Mouse (Mus musculus) retina, embryonic 14.5 days (tissue): ENCODE measurements around the gene Hoxd10.

Source experiments
- DNase-seq: peaks from one replicate; pipeline ENCODE4 v3.0.0-alpha.2; 2015; ENCODE audit warnings: low spot score

The Hoxd10 gene

DNA sequence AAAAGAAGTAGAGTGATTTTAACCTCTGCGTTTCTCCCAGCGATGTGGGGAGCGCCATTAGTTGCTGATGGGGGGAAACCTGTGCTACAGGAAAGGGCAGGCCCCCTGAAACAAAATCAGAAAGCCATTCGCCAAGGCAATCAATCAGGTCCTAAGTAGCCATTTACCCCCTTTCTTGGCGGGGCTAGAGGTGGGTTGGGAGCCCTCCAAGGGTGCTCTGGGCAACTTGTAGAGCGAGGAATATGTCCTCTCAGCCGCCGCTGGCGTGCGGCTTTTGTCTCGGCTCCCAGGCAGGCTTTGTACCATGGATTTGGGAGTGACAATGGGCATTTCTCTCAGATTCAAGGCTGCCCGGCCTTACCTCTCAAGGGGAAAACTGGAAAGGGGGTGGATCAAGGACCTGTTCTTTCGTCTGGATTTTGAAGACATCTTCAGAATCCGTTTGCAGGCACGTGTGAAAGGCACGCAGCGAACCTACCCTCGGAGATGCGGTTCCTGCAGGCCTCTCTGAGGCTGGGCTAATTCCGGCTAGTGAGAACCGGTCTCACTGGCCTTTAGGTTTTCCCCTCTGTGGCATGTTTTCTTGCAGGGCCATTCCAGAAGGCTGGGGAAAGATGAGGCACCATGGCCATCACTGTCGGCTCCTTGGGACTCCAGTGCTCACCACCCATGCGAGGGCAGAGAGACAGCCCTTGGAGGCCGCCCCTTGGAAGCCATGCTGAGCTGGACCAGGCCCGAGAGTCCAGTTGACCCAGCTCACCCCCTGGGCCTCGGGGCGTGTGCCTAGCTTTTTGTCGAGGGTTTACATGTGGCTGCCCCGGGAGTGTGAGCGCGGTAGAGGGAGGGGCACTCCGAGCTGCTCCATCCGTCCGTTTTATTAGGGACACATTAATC is 5.0 kb downstream of the Hoxd10 start:
- no peak for DNase-seq

DNA sequence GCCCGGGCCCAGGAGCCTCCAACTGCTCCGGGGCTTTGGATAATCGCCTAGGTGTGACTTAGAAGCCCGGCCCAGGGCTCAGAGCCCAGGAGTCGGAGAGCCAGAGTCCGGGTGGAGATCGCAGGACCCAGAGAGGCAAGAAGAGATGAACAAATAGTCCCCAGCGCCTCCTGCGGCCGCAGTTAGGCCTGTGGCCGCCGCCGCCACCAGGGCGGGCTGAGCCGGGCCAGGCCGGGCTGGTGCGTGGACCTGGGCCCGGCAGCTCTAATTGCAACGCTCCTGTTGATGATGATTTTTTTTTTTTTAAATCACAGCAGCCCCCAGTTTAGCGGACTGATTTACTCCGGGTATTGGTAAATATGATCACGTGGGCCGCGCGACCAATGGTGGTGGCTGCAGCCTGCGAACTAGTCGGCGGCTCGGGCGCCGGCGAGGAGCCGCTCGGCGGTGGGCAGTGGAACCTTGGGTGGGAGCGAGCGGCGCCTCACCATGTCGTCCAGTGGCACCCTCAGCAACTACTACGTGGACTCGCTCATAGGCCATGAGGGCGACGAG is 5.9 kb downstream of the Hoxd10 start, which contains the start of gene Hoxd9:
Hoxd9 (plus strand) TSS at position 161 of the 555 bp plus-strand sequence.
- peak; percentile 70 for DNase-seq

DNA sequence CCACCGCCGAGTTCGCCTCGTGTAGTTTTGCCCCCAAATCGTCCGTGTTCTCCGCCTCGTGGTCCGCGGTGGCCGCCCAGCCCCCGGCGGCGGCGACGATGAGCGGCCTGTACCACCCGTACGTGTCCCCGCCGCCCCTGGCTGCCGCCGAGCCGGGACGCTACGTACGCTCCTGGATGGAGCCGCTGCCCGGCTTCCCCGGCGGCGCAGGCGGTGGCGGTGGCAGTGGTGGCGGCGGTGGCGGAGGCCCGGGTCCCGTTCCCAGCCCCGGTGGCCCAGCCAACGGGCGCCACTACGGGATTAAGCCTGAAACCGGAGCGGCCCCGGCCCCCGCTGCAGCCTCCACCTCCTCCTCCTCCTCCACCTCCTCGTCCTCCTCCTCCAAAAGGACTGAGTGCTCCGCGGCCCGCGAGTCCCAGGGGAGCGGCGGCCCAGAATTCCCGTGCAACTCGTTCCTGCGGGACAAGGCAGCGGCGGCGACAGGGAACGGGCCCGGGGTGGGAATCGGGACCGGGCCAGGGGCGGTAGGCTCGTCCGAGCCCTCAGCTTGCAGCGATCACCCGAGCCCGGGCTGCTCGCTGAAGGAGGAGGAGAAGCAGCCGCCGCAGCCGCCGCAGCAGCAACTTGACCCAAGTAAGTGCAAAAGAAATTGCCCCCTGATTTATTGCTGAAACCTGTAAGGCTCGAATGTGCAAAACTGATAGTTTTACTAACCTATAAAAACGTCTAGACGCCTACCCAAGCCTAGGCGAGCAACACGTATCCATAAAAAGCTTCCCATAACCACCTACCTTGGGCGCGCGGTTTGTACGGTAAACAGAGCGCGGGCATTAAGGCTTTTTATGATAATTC is 6.7 kb downstream of the Hoxd10 start:
- no peak for DNase-seq

DNA sequence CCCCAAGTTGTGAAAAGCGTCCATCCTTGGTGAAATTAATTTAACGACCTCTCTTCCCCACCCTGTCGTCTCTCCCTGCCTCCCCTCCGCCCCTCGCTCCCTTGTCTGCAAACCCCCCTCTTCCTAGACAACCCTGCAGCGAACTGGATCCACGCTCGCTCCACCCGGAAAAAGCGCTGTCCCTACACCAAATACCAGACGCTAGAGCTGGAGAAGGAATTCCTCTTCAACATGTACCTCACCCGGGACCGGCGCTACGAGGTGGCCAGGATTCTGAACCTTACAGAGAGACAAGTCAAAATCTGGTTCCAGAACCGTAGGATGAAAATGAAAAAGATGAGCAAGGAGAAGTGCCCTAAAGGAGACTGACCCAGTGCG is 7.3 kb downstream of the Hoxd10 start:
- DNase-seq: no peak

DNA sequence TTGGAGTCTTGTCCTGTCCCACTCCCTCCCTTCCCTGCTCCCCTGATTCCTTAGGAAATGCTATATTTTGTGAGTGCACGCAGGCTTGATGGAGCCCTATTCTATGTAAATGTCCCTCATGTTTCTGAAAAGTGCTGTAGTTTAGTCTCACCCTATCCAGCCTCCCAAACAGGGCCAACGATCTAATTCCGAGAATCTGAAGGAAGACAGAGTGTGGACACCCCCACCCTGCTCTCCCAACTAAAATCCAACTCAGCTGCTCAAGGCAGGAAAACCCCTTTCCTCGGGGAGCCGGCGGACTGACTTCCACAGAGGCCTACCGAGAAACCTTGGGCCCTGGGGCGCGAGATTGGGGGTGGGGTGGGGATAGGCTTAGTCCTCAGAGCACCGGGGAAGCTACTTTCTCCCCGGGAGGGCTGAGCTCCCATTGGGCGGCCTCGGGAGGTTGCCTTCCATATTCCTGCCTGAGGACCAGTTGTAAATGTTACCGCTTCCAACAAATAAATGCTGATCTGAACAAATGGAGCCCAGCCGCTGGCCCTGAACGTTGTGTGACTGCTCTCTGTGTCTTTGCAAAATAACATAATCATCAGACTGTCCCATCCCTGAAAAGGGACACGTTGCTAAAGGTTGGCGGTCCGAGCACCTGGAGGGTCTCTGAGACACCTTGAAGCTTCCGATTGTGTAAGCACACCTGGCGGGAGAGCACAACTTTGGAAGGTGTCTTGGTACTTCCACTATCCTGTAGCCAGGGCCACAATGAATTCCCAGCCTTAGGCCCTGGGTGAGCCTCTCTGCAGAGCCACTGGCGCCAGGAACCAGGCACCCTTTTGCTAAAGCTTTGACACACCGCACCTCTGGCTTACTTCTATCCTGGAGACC is 8.2 kb downstream of the Hoxd10 start:
- no peak for DNase-seq

DNA sequence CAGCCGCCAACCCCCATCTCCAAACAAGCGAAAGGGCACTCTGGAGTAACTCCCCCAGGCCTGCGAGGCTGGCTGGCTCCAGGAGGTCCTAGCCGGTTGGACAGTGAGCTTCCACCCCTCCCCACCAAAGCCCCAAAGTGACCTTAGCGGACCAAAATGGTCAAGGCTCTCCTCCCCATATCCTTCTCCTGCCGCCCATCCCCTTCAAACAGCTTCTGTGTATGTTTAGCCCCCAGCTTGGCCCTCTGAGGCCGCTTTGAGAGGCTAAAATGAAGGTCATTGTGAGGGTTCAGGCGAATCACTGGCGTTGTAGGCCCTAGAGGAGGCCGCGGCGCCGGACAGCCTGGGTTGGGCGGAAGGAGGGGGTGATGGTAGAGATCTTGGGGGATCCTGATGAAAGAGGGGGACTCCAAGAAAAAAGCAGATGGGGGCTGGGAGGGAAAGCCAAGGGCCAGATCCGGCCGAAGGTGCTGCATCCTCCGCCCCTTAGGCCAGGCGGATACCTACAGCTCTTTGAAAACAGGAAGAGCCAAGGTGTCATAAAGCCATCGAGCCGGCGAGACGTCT is 8.9 kb downstream of the Hoxd10 start:
- no peak for DNase-seq

DNA sequence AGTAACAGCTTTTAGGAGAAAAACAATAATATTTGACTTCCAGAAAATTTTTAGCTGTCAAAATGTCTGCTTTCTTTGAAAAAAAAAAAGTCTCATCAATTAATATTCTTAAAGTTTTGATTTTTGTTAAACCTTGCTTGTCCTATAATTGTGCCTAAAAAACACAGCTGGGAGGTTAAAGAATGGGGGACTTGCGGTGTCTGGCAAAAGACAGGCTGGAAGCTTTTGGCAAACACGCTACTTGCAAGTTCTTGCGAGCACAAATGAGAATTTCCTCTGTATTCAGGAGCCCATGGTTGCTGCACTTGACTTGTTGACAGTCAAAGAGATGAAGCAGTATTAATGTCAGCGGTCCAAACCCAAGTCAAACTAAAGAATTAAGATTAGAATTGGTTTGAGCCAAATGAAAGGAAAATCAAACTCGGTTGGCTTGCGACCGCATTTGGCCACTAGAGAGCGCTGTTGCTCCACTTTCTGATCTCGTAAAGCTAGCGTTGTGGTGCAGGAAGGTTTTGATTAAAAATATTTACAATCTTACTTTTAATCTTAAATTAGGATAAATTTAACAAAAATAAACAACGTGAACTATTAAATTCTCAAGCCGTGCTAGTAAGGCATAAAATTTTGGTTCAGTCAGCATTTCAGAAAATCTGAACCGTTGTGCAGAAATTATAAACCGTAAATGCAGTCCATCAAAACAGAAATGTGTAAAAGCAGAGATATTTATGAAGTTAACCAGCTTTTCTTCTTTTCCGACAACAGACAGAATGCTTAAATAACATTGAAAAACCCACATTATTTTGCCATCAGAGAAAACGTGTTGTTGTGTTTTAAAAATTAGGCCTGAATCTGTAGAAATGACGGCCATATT is 10.5 kb downstream of the Hoxd10 start:
- DNase-seq: peak; percentile 92

DNA sequence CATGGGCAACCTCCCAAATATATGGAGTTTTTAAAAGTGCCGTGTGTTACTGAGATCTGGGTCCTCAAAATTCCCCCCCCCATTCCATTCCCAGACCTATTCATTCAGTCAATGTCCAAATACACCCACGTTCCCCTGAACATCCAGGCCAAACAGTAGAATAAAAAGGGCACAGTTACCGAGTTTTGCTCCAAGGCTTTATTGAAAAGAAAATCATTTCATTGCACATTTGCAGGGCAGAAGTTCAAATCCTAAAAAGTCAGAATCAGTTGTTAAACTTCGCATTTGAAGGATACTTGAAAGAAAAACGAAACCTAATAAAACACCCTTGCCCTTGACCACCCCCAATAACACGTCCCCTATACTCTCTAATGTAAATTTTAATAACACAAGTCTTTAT is 11.1 kb downstream of the Hoxd10 start:
- DNase-seq: no peak

DNA sequence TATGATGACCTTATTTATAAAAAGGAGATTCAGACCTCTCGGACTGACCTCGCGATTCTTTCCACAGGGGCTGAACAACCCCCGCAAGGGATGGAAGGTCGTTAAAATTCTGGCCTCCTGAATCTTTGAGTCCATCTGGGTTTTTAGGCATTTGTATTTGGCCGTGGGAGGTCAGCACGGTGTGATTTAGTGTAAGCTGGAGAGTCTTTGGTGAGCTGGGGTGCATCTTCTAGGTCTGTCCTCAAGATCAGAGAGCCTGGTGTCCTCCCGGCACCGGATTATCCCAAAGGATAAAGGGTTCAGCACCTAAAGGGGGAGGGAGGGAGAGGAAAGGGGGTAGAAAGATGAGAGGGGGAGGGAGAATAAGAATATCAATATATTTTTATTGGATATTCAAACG is 11.6 kb downstream of the Hoxd10 start:
- no peak for DNase-seq

DNA sequence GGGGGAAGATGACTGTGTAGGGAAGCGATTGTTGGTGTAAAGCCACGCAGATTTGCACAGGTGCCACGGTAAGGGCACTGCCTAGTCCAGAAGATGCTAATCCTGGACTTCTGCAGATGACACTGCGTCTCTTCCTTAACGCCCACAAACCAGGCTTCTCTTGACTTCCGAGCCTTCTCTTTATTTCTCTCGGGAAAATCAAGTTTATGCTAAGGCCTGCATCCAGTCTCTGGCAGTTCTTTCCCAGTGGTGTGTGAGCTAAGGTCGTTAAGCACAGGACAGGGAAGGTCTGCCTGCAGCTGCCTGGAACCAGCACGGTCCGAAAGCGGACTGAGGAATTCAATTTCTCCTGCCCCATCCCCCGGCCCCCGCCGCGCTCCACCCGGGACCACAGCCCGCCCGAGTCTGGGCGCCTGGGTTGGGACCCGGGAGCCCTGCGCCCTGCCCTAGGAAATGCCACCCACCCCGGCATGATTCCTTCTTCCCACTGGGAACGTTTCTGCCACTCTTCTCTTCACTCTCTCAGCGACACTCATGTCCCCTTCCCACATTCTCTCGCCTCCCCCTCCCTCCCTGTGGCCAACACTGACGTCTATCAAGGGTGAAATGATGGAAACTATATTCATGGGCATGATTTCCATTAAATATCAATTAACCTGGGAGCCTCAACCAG is 12.1 kb downstream of the Hoxd10 start:
- DNase-seq: no peak

DNA sequence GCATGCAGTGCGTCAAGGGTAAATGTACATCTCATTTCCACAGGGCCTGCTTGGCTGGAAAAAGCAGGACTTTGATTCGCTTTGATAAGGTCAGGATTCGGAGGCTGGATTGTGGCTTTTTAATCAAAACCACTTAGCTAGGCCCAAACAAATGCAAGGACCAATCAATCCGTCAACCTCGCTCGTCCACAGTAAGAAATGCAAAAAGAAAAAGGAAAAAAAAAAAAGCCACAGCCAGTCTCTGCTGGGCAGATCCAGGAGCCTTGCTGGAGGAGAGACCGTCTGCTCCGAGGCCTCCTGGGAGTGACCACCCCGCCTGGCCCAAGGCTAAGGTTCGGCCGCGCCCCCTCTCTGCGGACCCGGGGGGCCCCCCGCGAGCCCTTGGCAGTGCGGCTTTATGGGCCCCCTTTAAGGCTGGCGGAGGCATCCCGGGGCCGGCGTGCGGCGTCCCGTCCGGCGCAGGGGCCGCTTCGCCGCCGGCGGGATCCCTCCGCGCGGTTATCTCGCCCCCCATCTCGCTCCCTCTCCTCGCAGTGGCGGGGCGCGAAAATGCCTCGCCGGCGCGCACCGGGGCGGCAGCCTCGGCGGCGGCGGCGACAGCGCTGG is 12.8 kb downstream of the Hoxd10 start, which contains the start of gene Hoxd8:
Hoxd8 (plus strand) TSS at position 223 of the 606 bp plus-strand sequence.
- DNase-seq: no peak

DNA sequence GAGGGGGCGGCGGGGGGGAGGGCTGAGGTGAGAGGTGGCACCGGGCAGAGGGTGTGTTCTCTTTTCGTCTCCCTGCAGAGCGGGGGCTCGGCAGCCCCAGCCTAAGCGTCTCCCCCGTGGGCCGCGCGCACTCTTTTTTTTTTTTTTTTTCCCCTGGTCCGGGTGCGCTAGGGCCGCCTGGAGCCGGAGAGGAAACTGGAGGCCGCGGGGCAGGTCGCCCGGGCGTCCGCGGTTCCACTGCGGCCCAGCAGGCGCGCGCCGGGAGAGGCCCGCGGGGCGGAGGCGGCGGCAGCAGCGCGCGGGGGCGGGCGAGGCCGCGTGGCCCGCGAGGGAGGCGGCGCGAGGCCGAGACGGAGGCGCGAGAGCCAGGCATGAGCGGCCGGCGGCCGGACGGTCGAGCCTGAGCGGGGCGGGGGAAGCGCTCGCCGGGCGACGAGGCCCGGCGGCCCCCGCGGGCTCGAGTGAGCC is 13.3 kb downstream of the Hoxd10 start:
- DNase-seq: no peak

DNA sequence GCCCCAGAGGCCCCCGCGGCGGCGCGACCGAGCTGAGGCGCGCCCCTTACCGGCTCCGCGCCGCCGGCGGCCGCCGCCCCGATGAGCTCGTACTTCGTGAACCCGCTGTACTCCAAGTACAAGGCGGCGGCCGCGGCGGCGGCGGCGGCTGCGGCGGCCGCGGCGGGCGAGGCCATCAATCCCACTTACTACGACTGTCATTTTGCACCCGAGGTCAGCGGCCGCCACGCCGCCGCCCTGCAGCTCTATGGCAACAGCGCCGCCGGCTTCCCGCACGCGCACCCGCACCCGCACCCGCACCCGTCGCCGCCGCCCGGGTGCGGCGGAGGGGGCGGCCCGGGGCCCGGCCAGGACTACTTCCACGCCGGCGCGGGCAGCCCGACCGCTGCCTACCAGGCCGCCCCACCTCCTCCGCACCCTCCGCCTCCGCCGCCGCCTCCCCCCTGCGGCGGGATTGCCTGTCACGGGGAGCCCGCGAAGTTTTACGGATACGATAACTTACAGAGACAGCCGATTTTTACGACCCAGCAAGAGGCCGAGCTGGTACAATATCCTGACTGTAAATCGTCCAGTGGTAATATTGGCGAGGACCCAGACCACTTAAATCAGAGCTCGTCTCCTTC is 13.9 kb downstream of the Hoxd10 start:
- no peak for DNase-seq

DNA sequence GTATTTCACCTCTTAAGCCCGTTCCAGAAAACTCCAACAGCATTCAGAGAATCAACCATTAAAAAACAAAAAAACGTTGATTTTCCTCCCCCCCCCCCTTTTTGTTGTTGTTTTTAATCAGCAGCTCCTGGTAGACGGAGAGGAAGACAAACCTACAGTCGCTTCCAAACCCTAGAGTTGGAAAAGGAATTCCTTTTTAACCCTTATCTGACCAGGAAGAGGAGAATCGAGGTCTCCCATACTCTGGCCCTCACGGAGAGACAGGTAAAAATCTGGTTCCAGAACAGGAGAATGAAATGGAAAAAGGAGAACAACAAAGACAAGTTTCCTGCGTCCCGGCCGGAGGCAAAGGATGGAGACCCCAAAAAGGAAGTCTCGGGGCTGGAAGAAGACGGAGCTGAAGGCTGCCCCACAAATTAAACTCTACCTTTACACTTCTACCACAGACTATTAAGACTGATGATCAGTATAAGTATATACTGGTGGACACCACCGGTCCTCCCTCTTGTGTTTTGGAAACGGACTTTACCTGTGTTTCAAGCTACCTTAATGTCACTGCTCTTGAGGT is 14.8 kb downstream of the Hoxd10 start:
- no peak for DNase-seq

DNA sequence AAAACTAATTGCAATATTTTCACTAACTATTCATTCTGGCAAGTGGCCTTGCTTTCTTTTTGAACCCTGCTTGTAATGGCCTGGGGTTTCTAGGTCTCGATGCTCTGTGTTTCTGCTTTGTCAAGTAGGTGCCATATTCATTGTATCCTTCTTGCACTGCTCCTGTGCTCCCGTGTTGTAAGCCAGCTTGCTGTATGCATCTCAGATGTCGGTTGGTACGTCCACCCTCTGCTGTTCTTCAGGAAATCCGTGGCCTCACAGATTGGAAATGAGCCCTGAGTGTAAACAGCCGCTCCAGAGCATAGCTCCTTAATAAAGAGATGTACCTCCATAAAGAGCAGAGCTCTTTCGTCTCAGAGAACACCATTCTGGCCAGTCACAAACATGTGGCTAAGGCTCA is 15.9 kb downstream of the Hoxd10 start:
- no peak for DNase-seq

DNA sequence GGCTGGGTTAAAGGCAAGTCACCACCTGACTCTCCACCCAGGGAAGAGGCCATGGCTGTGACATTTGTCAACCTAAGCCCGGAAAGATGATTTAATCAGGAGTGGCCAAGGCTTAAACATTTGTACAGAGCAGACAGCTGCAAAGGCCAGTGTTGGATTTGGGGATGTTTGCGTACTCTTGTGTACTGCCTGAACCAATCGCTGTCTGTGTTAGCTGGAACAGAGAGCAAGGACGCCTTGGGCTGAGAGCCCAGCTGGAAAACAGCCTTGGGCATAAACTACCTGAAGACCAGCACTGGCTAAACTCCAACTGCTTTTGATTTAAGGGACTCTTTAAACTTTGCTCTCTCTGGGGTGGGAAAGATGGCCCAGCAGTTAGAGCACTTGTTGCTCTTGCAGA is 17.0 kb downstream of the Hoxd10 start:
- no peak for DNase-seq

DNA sequence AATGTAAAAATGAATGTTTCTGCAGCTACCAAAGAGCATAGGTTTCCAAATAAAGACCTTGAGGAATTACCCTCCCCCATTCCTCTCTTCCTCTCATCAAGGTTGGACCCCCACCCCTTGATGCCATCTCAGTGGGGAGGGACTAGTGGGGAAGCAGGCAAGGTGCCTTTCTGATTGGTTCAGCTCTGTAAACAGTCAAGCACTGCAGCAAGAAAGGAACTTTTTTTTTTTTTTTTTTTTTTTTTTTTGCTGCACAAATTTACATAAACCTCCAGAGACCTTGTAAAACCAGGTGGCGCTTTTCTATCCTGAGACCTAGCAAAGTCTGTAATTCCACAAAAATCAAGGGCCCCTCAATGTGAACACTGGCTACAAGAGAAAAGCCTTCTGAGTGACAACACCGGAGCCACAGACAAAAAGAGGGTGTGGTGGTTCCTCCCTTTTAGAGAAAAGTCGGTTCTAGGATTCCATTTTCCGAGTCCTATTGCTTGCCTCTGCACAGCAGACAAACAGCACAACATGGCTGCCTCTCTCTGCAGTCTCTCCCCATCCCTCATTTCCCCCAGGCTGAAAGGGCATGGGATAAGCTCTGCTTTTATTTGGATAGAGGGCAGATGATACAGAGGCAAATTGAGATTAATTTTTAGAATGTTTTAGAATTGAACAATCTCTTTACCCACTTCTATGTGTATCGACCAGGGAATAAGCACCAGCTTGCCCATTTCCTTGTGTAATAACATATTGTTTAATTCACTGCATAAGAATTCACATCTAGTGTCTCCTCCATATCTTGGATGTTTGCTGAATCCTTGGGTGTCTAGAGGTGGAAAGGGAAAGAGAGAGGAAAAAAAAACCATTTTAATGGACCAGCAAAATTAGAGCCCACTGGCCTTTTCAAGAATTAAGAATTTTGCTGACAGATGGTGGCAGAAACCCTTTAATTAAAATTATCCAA is 18.0 kb downstream of the Hoxd10 start:
- DNase-seq: no peak
